Mouse (Mus musculus) hindbrain, embryonic 16.5 days (tissue): Measurements from ENCODE around the gene Wfdc6a. TPM values are rescaled to one million over a fixed set of nuclear protein-coding genes. Genes with fewer than 3 reads are reported as not detected.
A peak's percentile ranks its signal among the peaks of the same experiment; 100 is the strongest.

ENCODE experiments used
- ATAC-seq: fragments of 200-750 bp; cut with Nextera tagmentation; 2 replicates; pipeline ENCODE4 v1.8.0; 2017; ENCODE audit warnings: moderate TSS enrichment, moderate library complexity
- H3K27ac ChIP-seq: fragments of 300-500 bp; sonication (generic); 2 replicates; pipeline ENCODE4 v1.5.1; 2014; ENCODE audit warnings: low read depth, mild to moderate bottlenecking, control low read depth, low read length, moderate library complexity
- H3K27me3 ChIP-seq: fragments of 300-500 bp; sonication (generic); replicated peaks from 2 replicates; pipeline ENCODE4 v1.6.1; 2014; ENCODE audit warnings: low read length; ENCODE audit not compliant: control insufficient read depth, insufficient read depth
- H3K36me3 ChIP-seq: fragments of 300-500 bp; sonication (generic); 2 replicates; pipeline ENCODE4 v1.6.1; 2014; ENCODE audit warnings: mild to moderate bottlenecking, low read length, moderate library complexity, mixed read lengths; ENCODE audit not compliant: control insufficient read depth, insufficient read depth
- H3K4me1 ChIP-seq: fragments of 300-500 bp; sonication (generic); 2 replicates; pipeline ENCODE4 v1.6.1; 2014; ENCODE audit warnings: low read depth, low read length; ENCODE audit not compliant: control insufficient read depth, insufficient read depth
- H3K4me2 ChIP-seq: fragments of 300-500 bp; sonication (generic); 2 replicates; pipeline ENCODE4 v1.6.1; 2014; ENCODE audit warnings: mild to moderate bottlenecking, low read length, control low read depth, moderate library complexity
- H3K4me3 ChIP-seq: fragments of 300-500 bp; sonication (generic); 2 replicates; pipeline ENCODE4 v1.5.1; 2014; ENCODE audit warnings: mild to moderate bottlenecking, low read length, control low read depth, moderate library complexity
- H3K9ac ChIP-seq: fragments of 300-500 bp; sonication (generic); 2 replicates; pipeline ENCODE4 v1.6.1; 2014; ENCODE audit warnings: low read depth, mild to moderate bottlenecking, control low read depth, low read length, moderate library complexity
- H3K9me3 ChIP-seq: fragments of 300-500 bp; sonication (generic); 2 replicates; pipeline ENCODE4 v1.6.1; 2014; ENCODE audit warnings: mild to moderate bottlenecking, low read length, moderate library complexity; ENCODE audit not compliant: control insufficient read depth
- WGBS: fragments of 180-500 bp; shearing (Covaris S2); extraction: QIAGEN DNeasy Blood & Tissue Kit; methylation state at CpG from one replicate; pipeline ENCODE4 v1.1.7; 2014; 5-methylcytosine and 5-hydroxymethylcytosine counted together
- polyA plus RNA-seq: library from polyadenylated mRNA; unstranded; fragments of >200 nt; fragmentation: Nextera tagmentation; extraction: Ambion mirVana; gene quantifications from 2 replicates; pipeline ENCODE4 v1.2.1, GENCODE M21; 2015

The Wfdc6a gene
- polyA plus RNA-seq, 1 experiment from 2014 or later = 0.20 TPM

GRCm38 (mm10) chr2:164558991-164559645, 26.1 kb downstream of the Wfdc6a start:
- 54% methylated on average over 16 of the region's 16 CpGs for WGBS

GRCm38 (mm10) chr2:164558426-164558825, 26.8 kb downstream of the Wfdc6a start:
- no peaks in the 10 kb centered on the region; the same call in 1 of the 2 replicates for H3K27me3 ChIP-seq
- ATAC-seq = no peak
- no peaks in the 10 kb centered on the region for H3K9me3 ChIP-seq
- H3K27ac ChIP-seq = no peak overlapping the region
- no peak overlapping the region for H3K9ac ChIP-seq
- no peak overlapping the region for H3K4me2 ChIP-seq
- H3K4me3 ChIP-seq = no peak overlapping the region
- H3K4me1 ChIP-seq = peaks cover 4% of the 10 kb centered on the region
- no peaks in the 10 kb centered on the region for H3K36me3 ChIP-seq
- WGBS = 83% methylated on average over 8 of the region's 8 CpGs

More at GRCm38 (mm10) chr2:164558991-164559645, 26.1 kb downstream of the Wfdc6a start:
- H3K27me3 ChIP-seq = no peaks in the 10 kb centered on the region; the same call in 1 of the 2 replicates
- H3K4me2 ChIP-seq = no peak overlapping the region
- H3K27ac ChIP-seq = no peak overlapping the region
- ATAC-seq = no peak
- H3K4me1 ChIP-seq = peaks cover 10% of the 10 kb centered on the region
- H3K9me3 ChIP-seq = no peaks in the 10 kb centered on the region
- no peak overlapping the region for H3K9ac ChIP-seq
- no peaks in the 10 kb centered on the region for H3K36me3 ChIP-seq
- no peak overlapping the region for H3K4me3 ChIP-seq

GRCm38 (mm10) chr2:164551502-164551901, 33.7 kb downstream of the Wfdc6a start:
- H3K9me3 ChIP-seq = no peaks in the 10 kb centered on the region
- H3K36me3 ChIP-seq = no peaks in the 10 kb centered on the region
- no peak overlapping the region for H3K4me2 ChIP-seq
- H3K4me3 ChIP-seq = no peak overlapping the region
- H3K27me3 ChIP-seq = no peaks in the 10 kb centered on the region
- no peak overlapping the region for H3K9ac ChIP-seq
- no peaks in the 10 kb centered on the region for H3K4me1 ChIP-seq
- H3K27ac ChIP-seq = no peak overlapping the region
- ATAC-seq = no peak
- 95% methylated on average over 9 of the region's 9 CpGs for WGBS

GRCm38 (mm10) chr2:164550895-164551269, 34.4 kb downstream of the Wfdc6a start:
- no peak for ATAC-seq
- no peaks in the 10 kb centered on the region for H3K4me1 ChIP-seq
- H3K4me2 ChIP-seq = no peak overlapping the region
- H3K27ac ChIP-seq = no peak overlapping the region
- H3K9ac ChIP-seq = no peak overlapping the region
- H3K4me3 ChIP-seq = no peak overlapping the region
- 98% methylated on average over 2 of the region's 2 CpGs for WGBS
- no peaks in the 10 kb centered on the region for H3K9me3 ChIP-seq
- H3K27me3 ChIP-seq = no peaks in the 10 kb centered on the region
- H3K36me3 ChIP-seq = no peaks in the 10 kb centered on the region

DNA sequence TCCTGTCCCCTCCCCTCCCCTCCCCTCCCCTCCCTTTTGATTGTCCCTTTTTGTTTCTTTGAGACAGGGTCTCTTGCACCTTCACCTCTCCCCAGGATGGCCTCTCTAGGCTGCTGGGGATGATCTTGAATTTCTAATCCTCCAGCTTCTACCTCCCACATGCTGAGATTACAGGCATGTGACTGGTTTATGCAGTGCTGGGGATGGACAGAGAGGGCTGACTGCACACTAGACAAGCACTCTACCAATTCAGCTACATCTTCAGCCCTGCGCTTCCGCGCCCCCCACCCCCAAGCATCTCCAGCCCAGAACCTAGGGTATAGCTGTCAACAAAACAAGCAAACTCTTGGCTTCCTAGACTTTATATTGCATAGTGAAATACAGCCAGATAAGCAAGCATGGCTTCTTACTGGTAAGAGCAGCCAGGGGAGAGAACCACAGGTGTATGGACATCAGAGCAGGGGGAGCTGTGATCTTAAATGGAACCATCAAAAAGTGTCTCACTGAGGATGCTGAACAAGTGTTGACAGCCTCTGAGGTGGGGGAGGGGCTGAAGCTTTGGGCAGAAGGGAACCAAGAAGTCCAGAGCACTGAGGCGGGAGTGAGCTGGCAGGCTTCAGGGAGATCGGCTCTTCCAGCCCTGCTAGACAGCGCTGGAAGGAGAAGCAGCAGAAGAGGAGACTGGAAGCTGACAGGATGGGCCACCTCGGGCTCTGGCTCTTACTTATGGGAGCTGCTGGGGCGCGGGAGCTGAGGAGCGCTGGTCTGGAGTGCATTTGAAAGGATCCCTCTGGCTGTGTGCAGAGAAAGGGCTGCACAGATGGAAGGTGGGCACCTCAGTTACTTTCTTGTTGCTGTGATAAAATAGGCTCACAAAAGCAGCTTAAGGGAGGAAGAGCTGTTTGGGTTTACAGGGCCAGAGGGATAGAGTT, 35.0 kb downstream of the Wfdc6a start:
- H3K36me3 ChIP-seq = no peaks in the 10 kb centered on the region
- no peaks in the 10 kb centered on the region for H3K4me1 ChIP-seq
- peak overlapping the region; percentile 25 for H3K4me2 ChIP-seq
- no peaks in the 10 kb centered on the region for H3K27me3 ChIP-seq
- H3K4me3 ChIP-seq = no peak overlapping the region
- peak overlapping the region; percentile 35; the same call in 1 of the 2 replicates for H3K9ac ChIP-seq
- no peak overlapping the region for H3K27ac ChIP-seq
- 18% methylated on average over 10 of the region's 10 CpGs for WGBS
- ATAC-seq = no peak
- H3K9me3 ChIP-seq = no peaks in the 10 kb centered on the region

DNA sequence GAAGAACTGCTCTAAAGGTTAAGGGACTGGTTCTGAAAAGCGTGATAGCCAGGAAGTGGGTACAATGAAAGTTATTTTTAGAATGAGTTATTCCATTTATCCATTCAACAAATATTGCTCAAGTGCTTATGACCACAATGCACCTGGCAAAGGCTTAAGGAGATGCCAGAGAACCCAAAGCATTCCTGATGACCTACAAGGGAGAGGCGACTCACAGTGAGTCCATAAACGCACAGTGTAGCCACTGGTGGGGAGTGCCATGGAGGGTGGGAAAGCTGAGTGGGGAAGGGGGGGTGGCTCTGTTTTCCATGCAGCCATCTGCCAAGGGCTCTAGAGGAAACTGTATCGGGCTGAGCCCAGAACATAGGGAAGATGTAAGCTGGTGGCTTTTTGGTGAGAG, 35.9 kb downstream of the Wfdc6a start:
- no peaks in the 10 kb centered on the region for H3K9me3 ChIP-seq
- H3K4me1 ChIP-seq = no peaks in the 10 kb centered on the region
- H3K4me3 ChIP-seq = no peak overlapping the region
- no peak for ATAC-seq
- H3K36me3 ChIP-seq = no peaks in the 10 kb centered on the region
- H3K9ac ChIP-seq = no peak overlapping the region
- no peak overlapping the region for H3K4me2 ChIP-seq
- H3K27ac ChIP-seq = no peak overlapping the region
- WGBS = 55% methylated on average over 4 of the region's 4 CpGs
- H3K27me3 ChIP-seq = no peaks in the 10 kb centered on the region

DNA sequence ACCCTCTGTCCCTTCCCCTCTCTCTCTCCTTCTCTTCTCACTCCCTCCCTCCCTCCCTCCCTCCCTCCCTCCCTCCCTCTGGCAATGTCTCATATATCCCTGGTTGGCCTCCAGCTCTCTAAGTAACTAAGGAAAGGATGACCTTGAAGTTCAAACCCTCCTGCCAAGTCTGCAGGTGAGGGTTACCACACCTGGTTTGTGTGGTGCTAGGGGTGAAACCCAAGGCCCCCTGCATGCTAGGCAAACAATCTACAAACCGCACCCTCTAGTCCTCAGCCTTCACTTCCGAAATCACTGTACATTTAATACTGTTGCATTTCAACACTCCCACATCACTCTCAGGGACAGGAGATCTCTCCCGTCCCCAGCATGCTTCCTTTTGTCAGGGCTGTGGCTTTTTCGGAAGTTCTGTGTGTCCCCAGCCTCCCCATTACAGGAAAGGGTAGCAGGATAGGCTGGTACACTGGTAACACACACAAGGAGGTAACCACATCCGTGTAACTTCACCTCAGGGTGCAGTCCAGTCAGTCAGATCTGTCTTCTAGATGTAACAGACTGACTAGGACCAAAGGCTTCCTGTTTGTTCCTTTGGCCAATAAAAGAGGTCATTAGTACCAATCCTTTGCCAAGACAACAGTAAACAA, 40.7 kb downstream of the Wfdc6a start:
- Histone ChIP-seq H3K27ac (no peak overlapping the region), H3K4me3 (no peak overlapping the region), H3K9me3 (no peaks in the 10 kb centered on the region), H3K9ac (no peak overlapping the region), H3K4me1 (no peaks in the 10 kb centered on the region), H3K27me3 (no peaks in the 10 kb centered on the region), H3K4me2 (no peak overlapping the region), H3K36me3 (no peaks in the 10 kb centered on the region)
- ATAC-seq = no peak
- whole genome bisulfite sequencing = 46% methylated on average over 5 of the region's 5 CpGs

DNA sequence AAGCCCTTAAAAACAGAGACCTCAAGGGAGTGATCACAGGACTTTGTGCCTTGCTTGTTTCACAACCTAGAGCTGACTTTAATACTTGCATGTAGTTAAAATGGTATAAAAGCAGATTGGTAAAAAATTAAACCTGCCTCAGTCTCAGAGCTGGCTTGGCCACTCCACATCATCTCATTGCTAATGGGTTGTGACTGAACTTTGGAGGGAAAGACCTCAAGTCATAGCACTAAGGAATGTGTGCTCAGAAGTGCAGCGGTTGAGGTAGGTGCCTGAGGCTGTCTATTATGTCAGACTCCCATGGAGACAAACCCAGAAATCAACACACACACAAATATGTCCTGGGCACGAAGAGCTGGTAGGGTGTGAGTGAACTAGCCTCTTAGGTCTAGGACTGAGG, 41.5 kb downstream of the Wfdc6a start:
- H3K27ac ChIP-seq = no peak overlapping the region
- no peak overlapping the region for H3K4me3 ChIP-seq
- H3K4me1 ChIP-seq = no peaks in the 10 kb centered on the region
- ATAC-seq = no peak
- no peaks in the 10 kb centered on the region for H3K36me3 ChIP-seq
- H3K4me2 ChIP-seq = no peak overlapping the region
- 76% methylated on average over 2 of the region's 2 CpGs for WGBS
- no peak overlapping the region for H3K9ac ChIP-seq
- H3K9me3 ChIP-seq = no peaks in the 10 kb centered on the region
- no peaks in the 10 kb centered on the region for H3K27me3 ChIP-seq

DNA sequence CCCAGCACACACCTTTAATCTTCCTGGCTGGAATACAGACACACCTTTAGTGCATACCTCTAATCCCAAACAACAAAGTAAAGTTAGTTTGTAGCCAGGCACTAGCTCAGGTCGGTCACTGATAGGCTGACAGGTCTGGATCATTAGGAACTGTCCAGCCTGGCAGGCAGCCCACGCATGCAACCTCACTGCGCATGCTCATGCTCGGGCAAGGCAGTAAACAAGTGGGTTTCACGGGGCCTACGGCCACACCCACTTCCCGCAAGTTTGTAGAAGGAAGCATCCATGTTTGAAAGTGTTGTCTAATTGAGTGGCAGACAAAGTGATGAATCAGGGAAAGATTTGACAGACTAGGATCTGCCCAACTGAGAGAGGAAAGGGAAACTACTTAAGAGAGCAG, 42.6 kb downstream of the Wfdc6a start:
- Histone ChIP-seq H3K4me2 (no peak overlapping the region), H3K9ac (no peak overlapping the region)
- WGBS = 84% methylated on average over 7 of the region's 7 CpGs

More for the DNA sequence above, 42.6 kb downstream of the Wfdc6a start:
- no peak overlapping the region for H3K27ac ChIP-seq
- ATAC-seq = no peak
- H3K9me3 ChIP-seq = no peaks in the 10 kb centered on the region
- no peaks in the 10 kb centered on the region for H3K36me3 ChIP-seq
- H3K4me1 ChIP-seq = no peaks in the 10 kb centered on the region
- H3K27me3 ChIP-seq = no peaks in the 10 kb centered on the region
- no peak overlapping the region for H3K4me3 ChIP-seq
